16 mouse cellular contexts compared by ENCODE assay signal in genomic region chr2:168642187-168642586, GRCm38 (mm10). TPM values are rescaled to one million over a fixed set of nuclear protein-coding genes. Genes with fewer than 3 reads are reported as not detected.
DNase-seq lines count a peak whose midpoint lies in the region; ATAC-seq and TF ChIP-seq lines count a peak whose summit lies in the region.
"Had no signal": no experiment of that assay in that cellular context is flagged by ENCODE, and none has a peak within 500 bp of the region (broad histone marks: within the 10 kb centered on the region; RNA-seq: fewer than 3 reads in every experiment).

No protein-coding gene starts in this region.

- H3K4me1 ChIP-seq in forebrain, embryonic 12.5 days, result peaks cover 26% of the 10 kb centered on the region
- H3K4me1 ChIP-seq in hindbrain, embryonic 13.5 days (replicated peaks), result peaks cover 15% of the 10 kb centered on the region; the same call in 1 of the 2 replicates
- H3K4me1 ChIP-seq in midbrain, embryonic 14.5 days (ENCODE audit: control insufficient read depth, insufficient read depth, low read length), result 0 out of 2 replicates have a peak, but pooled peaks cover 5% of the 10 kb centered on the region
- H3K4me1 ChIP-seq in cerebellum, adult 2 months (ENCODE audit: control insufficient read depth, insufficient read depth, low read length), result no peaks in the 10 kb centered on the region
- H3K4me1 ChIP-seq: liver, embryonic 12.5 days; lung, embryonic 15.5 days had no signal

- DNase-seq in brain, embryonic 14.5 days (ENCODE audit: low read depth), result peak; percentile 84
- peak; percentile 72 for DNase-seq in midbrain, embryonic 14.5 days
- DNase-seq in cerebellum, adult 2 months, result no peak
- DNase-seq in heart, adult 8-10 months (ENCODE audit: low spot score), result no peak
- DNase-seq: B cell, adult 2 months; cerebellum, adult 11-12 months; kidney, adult 9 months; thymus, postnatal 25 days had no signal

- H3K27me3 ChIP-seq in forebrain, embryonic 12.5 days, result peaks cover 9% of the 10 kb centered on the region; the same call in 1 of the 2 replicates
- no peaks in the 10 kb centered on the region for H3K27me3 ChIP-seq in hindbrain, embryonic 13.5 days
- H3K27me3 ChIP-seq in midbrain, embryonic 14.5 days (ENCODE audit: control insufficient read depth, insufficient read depth, low read length), result no peaks in the 10 kb centered on the region
- no peaks in the 10 kb centered on the region for H3K27me3 ChIP-seq in cerebellum, adult 2 months (ENCODE audit: control insufficient read depth, insufficient read depth, low read length)
- H3K27me3 ChIP-seq: Patski had no signal

- H3K4me2 ChIP-seq in forebrain, embryonic 12.5 days, result no peak overlapping the region
- no peak overlapping the region for H3K4me2 ChIP-seq in hindbrain, embryonic 13.5 days
- no peak overlapping the region for H3K4me2 ChIP-seq in midbrain, embryonic 14.5 days (ENCODE audit: low read length)
- H3K4me2 ChIP-seq: liver, embryonic 12.5 days; lung, embryonic 15.5 days had no signal

- H3K4me3 ChIP-seq in forebrain, embryonic 12.5 days (replicated peaks), result no peak overlapping the region
- no peak overlapping the region for H3K4me3 ChIP-seq in hindbrain, embryonic 13.5 days
- H3K4me3 ChIP-seq in midbrain, embryonic 14.5 days (replicated peaks; ENCODE audit: low read depth, low read length), result no peak overlapping the region
- H3K4me3 ChIP-seq in cerebellum, adult 2 months (replicated peaks; ENCODE audit: insufficient read depth, low read depth, low read length), result no peak overlapping the region
- H3K4me3 ChIP-seq: limb, embryonic 10.5 days; liver, embryonic 12.5 days; lung, embryonic 15.5 days had no signal

- no peak overlapping the region for H3K9ac ChIP-seq in forebrain, embryonic 12.5 days
- H3K9ac ChIP-seq in hindbrain, embryonic 13.5 days, result no peak overlapping the region
- no peak overlapping the region for H3K9ac ChIP-seq in midbrain, embryonic 14.5 days (replicated peaks; ENCODE audit: low read length)
- H3K9ac ChIP-seq: liver, embryonic 12.5 days; lung, embryonic 15.5 days had no signal

- 37% methylated on average over 11 of the region's 11 CpGs for WGBS in forebrain, embryonic 12.5 days
- 48% methylated on average over 11 of the region's 11 CpGs for WGBS in hindbrain, embryonic 13.5 days
- WGBS in midbrain, embryonic 14.5 days, result 26% methylated on average over 11 of the region's 11 CpGs
- 38% methylated on average over 11 of the region's 11 CpGs for WGBS in cerebellum, adult 2 months

- H3K27ac ChIP-seq in forebrain, embryonic 12.5 days, result peak overlapping the region; percentile 83
- peak overlapping the region; percentile 70 for H3K27ac ChIP-seq in hindbrain, embryonic 13.5 days
- H3K27ac ChIP-seq in midbrain, embryonic 14.5 days (replicated peaks; ENCODE audit: low read depth, low read length), result peak overlapping the region; percentile 78
- no peak overlapping the region for H3K27ac ChIP-seq in cerebellum, adult 2 months (ENCODE audit: insufficient read depth, low read length)
- H3K27ac ChIP-seq: limb, embryonic 10.5 days; liver, embryonic 12.5 days; lung, embryonic 15.5 days; stomach, postnatal 0 days had no signal

- H3K36me3 ChIP-seq in forebrain, embryonic 12.5 days (replicated peaks), result peaks cover 29% of the 10 kb centered on the region
- H3K36me3 ChIP-seq in hindbrain, embryonic 13.5 days, result peaks cover 79% of the 10 kb centered on the region
- H3K36me3 ChIP-seq in midbrain, embryonic 14.5 days (ENCODE audit: control insufficient read depth, insufficient read depth, low read length), result peaks cover 80% of the 10 kb centered on the region
- H3K36me3 ChIP-seq: lung, embryonic 15.5 days had no signal

- ATAC-seq in forebrain, embryonic 12.5 days (ENCODE audit: low FRiP score), result peak; percentile 68
- ATAC-seq in hindbrain, embryonic 13.5 days (ENCODE audit: low FRiP score), result 0 out of 2 replicates have a peak, but pooled peaks have one; percentile 31
- ATAC-seq in midbrain, embryonic 14.5 days (ENCODE audit: low FRiP score, low TSS enrichment), result peak; percentile 73
- no peak for ATAC-seq in monocyte, adult 5-6 weeks (replicated peaks; ENCODE audit: insufficient number of reproducible peaks, low FRiP score, low TSS enrichment, poor library complexity, severe bottlenecking)
- ATAC-seq: liver, embryonic 12.5 days; Patski had no signal

- no peak for TF ChIP-seq CTCF in brain, embryonic 14.5 days (IDR thresholded peaks at IDR 0.05; ENCODE audit: borderline replicate concordance, extremely low read depth, insufficient read depth, insufficient read length)
- no peak for TF ChIP-seq CTCF in cerebellum, adult 2 months (IDR thresholded peaks at IDR 0.05; ENCODE audit: borderline replicate concordance, insufficient read depth, low read depth, low read length)

- H3K9me3 ChIP-seq in forebrain, embryonic 12.5 days, result no peaks in the 10 kb centered on the region
- no peaks in the 10 kb centered on the region for H3K9me3 ChIP-seq in hindbrain, embryonic 13.5 days
- no peaks in the 10 kb centered on the region for H3K9me3 ChIP-seq in midbrain, embryonic 14.5 days (ENCODE audit: control insufficient read depth, low read length)
- H3K9me3 ChIP-seq: limb, embryonic 10.5 days; liver, embryonic 12.5 days; lung, embryonic 15.5 days had no signal

- no peak for TF ChIP-seq POLR2A in brain, embryonic 14.5 days (IDR thresholded peaks at IDR 0.05; ENCODE audit: borderline replicate concordance, extremely low read depth, insufficient read depth, insufficient read length, poor library complexity, severe bottlenecking)
- TF ChIP-seq POLR2A in cerebellum, adult 2 months (IDR thresholded peaks at IDR 0.05; ENCODE audit: borderline replicate concordance, insufficient read depth, low read length), result no peak

RNA-seq across cellular contexts. Expression of gene Nfatc2, which starts 40.7 kb away (rescaled TPM):
- polyA plus RNA-seq in brain, embryonic 14.5 days (2012; rRNA removed), result 2.7 and 4.2 TPM in 2 replicates
- 0.78 and 1.2 TPM in 2 replicates for polyA plus RNA-seq in forebrain, embryonic 12.5 days (2016; fragmentation: Nextera tagmentation; extraction: Ambion mirVana)
- 1.7 and 1.8 TPM in 2 replicates for polyA plus RNA-seq in hindbrain, embryonic 13.5 days (2015; fragmentation: Nextera tagmentation; extraction: Ambion mirVana)
- polyA plus RNA-seq in midbrain, embryonic 14.5 days (2014; fragmentation: Nextera tagmentation; extraction: Ambion mirVana), result 2.5 and 2.6 TPM in 2 replicates
- polyA plus RNA-seq in cerebellum, adult 2 months (2012; rRNA removed), result 24.0 and 26.0 TPM in 2 replicates
- 10 to 100 TPM in 3 of 4 experiments, 1 to 10 TPM in 1; 9.8 to 19.2 (median 16.3) TPM for total RNA-seq in heart, adult 8-10 months (2022)
- 3.8 to 13.0 TPM (median 6.1 TPM) in 3 replicates for total RNA-seq in monocyte, adult 5-6 weeks (2017)

Comparison
In these comparisons a context has a peak if more than half of its experiments do, and no peak if none do; other contexts are left out.
1. DNase-seq: peak in brain, embryonic 14.5 days (single experiment) and midbrain, embryonic 14.5 days (single experiment); none in cerebellum, adult 2 months (0 of 2) and heart, adult 8-10 months (single experiment).